Mouse (Mus musculus): ENCODE measurements at regions not wholly inside any gene's neighbourhood (a gene's known extent, or its start where the extent isn't known, plus 50 kb on each side); places are given as distances from the start of the nearest gene placed in this dataset.

GRCm38 (mm10) chr5:39557376-39558001 lies 197.8 kb downstream of the Hs3st1 start:
- ATAC-seq (ENCODE audit: extremely low read depth, insufficient number of reproducible peaks, low FRiP score, low TSS enrichment): no peak
- H3K27ac ChIP-seq (replicated peaks): no peak overlapping the region

DNA sequence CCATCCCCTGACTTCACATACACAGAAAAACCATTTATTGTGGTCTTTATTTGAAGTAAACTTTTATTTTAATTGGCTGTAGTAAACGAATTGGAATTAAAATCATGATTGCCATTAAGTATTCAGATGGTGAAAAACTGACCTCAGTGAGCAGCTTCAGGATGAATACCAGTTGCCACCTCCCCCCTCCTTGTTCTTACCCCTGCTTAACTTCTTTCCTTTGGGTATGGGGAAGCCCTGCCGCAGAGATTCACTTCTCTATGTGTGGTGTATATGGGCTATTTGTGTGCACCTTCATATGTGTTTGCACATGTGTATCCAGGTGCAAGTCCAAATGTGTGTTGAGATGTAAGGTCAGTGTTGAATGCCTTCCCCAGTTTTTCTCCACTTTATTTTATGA lies 218.2 kb downstream of the Hs3st1 start:
- H3K27me3 ChIP-seq (replicated peaks): peaks cover 7% of the 10 kb centered on the region
- H3K27ac ChIP-seq (replicated peaks): no peak overlapping the region
- H3K4me3 ChIP-seq: no peak overlapping the region
- no peaks in the 10 kb centered on the region for H3K9me3 ChIP-seq
- no peaks in the 10 kb centered on the region for H3K36me3 ChIP-seq
- H3K4me1 ChIP-seq: no peaks in the 10 kb centered on the region
- ATAC-seq (ENCODE audit: extremely low read depth, insufficient number of reproducible peaks, low FRiP score, low TSS enrichment): no peak
- H3K9ac ChIP-seq: no peak overlapping the region
- no peak overlapping the region for H3K4me2 ChIP-seq
- 65% methylated on average over 2 of the region's 2 CpGs for WGBS

More at GRCm38 (mm10) chr5:39557376-39558001, 197.8 kb downstream of the Hs3st1 start:
- Histone ChIP-seq H3K4me2 (no peak overlapping the region), H3K36me3 (no peaks in the 10 kb centered on the region), H3K9me3 (no peaks in the 10 kb centered on the region; the same call in 1 of the 2 replicates), H3K4me3 (no peak overlapping the region), H3K9ac (no peak overlapping the region), H3K27me3 (replicated peaks) (no peaks in the 10 kb centered on the region), H3K4me1 (no peaks in the 10 kb centered on the region)
- 65% methylated on average over 4 of the region's 4 CpGs for WGBS

DNA sequence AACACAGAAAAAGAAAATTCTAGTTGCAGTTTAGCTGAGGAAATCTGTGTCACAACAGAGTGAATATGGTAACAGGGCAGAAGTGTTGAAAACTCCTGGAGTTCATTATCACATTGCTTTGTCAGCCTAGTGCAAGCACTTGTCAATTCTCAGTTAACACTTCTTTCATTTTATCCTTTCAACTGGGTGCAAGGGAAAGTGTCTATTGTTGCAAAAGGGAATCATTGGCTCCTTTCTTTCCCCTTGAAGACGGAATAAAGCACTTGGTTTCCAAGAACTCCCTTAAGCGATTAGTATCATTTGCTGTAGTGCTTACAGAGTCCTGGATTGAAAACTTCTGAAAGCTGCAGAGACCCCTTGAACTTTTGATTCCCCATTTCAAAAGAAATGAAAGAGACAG lies 218.9 kb downstream of the Hs3st1 start:
- no peaks in the 10 kb centered on the region for H3K4me1 ChIP-seq
- no peak for ATAC-seq (ENCODE audit: extremely low read depth, insufficient number of reproducible peaks, low FRiP score, low TSS enrichment)
- 18% methylated on average over 2 of the region's 2 CpGs for WGBS
- peaks cover 7% of the 10 kb centered on the region for H3K27me3 ChIP-seq (replicated peaks)
- no peak overlapping the region for H3K27ac ChIP-seq (replicated peaks)
- no peak overlapping the region for H3K4me2 ChIP-seq
- no peak overlapping the region for H3K4me3 ChIP-seq
- no peaks in the 10 kb centered on the region for H3K36me3 ChIP-seq
- H3K9ac ChIP-seq: no peak overlapping the region
- no peaks in the 10 kb centered on the region for H3K9me3 ChIP-seq

GRCm38 (mm10) chr5:39510246-39510645 lies 245.0 kb downstream of the Hs3st1 start:
- no peak overlapping the region for H3K4me3 ChIP-seq
- WGBS: 66% methylated on average over 1 of the region's 1 CpGs
- H3K27ac ChIP-seq (replicated peaks): no peak overlapping the region
- no peaks in the 10 kb centered on the region for H3K9me3 ChIP-seq
- no peak for ATAC-seq (ENCODE audit: extremely low read depth, insufficient number of reproducible peaks, low FRiP score, low TSS enrichment)
- no peaks in the 10 kb centered on the region for H3K36me3 ChIP-seq
- no peak overlapping the region for H3K9ac ChIP-seq
- no peaks in the 10 kb centered on the region for H3K27me3 ChIP-seq (replicated peaks)
- H3K4me1 ChIP-seq: no peaks in the 10 kb centered on the region
- H3K4me2 ChIP-seq: no peak overlapping the region

- Histone ChIP-seq H3K9me3 (no peaks in the 10 kb centered on the region), H3K9ac (no peak overlapping the region), H3K4me3 (no peak overlapping the region), H3K36me3 (no peaks in the 10 kb centered on the region), H3K4me2 (no peak overlapping the region), H3K4me1 (no peaks in the 10 kb centered on the region), H3K27me3 (replicated peaks) (no peaks in the 10 kb centered on the region; the same call in 1 of the 2 replicates), H3K27ac (replicated peaks) (no peak overlapping the region)
- no peak for ATAC-seq (ENCODE audit: extremely low read depth, insufficient number of reproducible peaks, low FRiP score, low TSS enrichment)
- 62% methylated on average over 5 of the region's 5 CpGs for WGBS
Observed at GRCm38 (mm10) chr5:39482756-39483155, 272.5 kb downstream of the Hs3st1 start.

GRCm38 (mm10) chr5:39458116-39458525 lies 297.2 kb downstream of the Hs3st1 start:
- ATAC-seq (ENCODE audit: extremely low read depth, insufficient number of reproducible peaks, low FRiP score, low TSS enrichment): no peak
- WGBS: 76% methylated on average over 2 of the region's 2 CpGs
- no peak overlapping the region for H3K9ac ChIP-seq
- no peaks in the 10 kb centered on the region for H3K9me3 ChIP-seq
- H3K27me3 ChIP-seq (replicated peaks): no peaks in the 10 kb centered on the region
- H3K4me3 ChIP-seq: no peak overlapping the region
- no peaks in the 10 kb centered on the region for H3K36me3 ChIP-seq
- H3K27ac ChIP-seq (replicated peaks): no peak overlapping the region
- H3K4me1 ChIP-seq: no peaks in the 10 kb centered on the region
- H3K4me2 ChIP-seq: no peak overlapping the region

DNA sequence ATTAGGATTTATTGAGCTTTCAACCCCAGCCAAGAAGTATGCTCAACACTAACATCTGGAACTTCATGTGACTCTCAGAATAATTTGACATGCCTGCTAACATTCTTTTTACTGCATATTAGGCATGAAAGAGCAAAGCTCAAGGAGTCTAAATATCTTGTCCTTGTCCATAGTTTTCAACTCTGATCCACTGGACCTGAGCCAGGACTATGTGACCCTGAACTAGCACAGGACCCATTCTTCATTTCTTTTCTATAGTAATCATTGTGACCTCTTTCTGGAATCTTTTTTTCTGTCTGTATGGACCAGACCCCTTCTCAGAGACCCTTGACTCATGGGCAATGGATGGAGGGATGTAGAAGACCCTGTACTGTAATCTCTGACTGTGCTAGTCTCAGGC lies 301.6 kb downstream of the Hs3st1 start:
- H3K4me3 ChIP-seq: no peak overlapping the region
- H3K36me3 ChIP-seq: no peaks in the 10 kb centered on the region
- no peak overlapping the region for H3K9ac ChIP-seq
- no peaks in the 10 kb centered on the region for H3K27me3 ChIP-seq (replicated peaks)
- no peak overlapping the region for H3K4me2 ChIP-seq
- H3K9me3 ChIP-seq: no peaks in the 10 kb centered on the region
- H3K4me1 ChIP-seq: no peaks in the 10 kb centered on the region
- H3K27ac ChIP-seq (replicated peaks): no peak overlapping the region
- ATAC-seq (ENCODE audit: extremely low read depth, insufficient number of reproducible peaks, low FRiP score, low TSS enrichment): no peak

GRCm38 (mm10) chr5:39440817-39441216 lies 314.5 kb downstream of the Hs3st1 start:
- no peak for ATAC-seq (ENCODE audit: extremely low read depth, insufficient number of reproducible peaks, low FRiP score, low TSS enrichment)

DNA sequence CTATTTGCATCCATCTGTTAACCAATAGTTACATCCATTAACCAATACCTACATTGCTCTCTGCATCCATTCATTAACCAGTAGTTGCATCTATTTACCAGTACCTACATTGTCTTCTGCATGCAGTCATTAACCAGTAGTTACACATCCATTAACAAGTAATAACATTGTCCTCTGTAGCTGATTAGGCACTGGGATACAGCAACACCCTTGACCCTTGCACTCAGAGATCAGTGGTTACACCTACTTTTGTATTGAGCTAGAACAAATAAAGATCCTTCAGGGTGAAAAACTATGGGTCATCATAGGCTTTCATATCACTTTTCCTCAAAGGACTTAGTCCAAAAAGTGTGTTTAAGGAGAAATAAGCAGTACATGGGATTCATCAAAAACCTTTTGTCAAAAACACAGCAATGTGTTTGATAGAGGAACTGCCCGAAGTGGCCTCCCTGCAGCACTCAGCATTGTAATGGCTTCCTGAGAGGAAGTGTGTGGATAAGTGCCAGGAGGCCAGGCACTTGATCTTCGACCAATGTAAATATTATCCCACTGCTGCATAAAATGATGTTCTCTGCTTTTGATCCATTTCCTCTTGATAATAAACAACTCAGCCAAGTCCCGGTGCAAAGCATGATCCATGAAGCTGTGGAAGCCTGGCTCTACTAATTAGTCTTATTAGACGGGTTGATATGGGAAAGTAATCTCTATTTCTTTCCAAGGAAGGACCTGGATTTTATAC lies 317.6 kb downstream of the Hs3st1 start:
- H3K4me3 ChIP-seq: no peak overlapping the region
- H3K9me3 ChIP-seq: no peaks in the 10 kb centered on the region
- no peaks in the 10 kb centered on the region for H3K36me3 ChIP-seq
- H3K9ac ChIP-seq: no peak overlapping the region
- ATAC-seq (ENCODE audit: extremely low read depth, insufficient number of reproducible peaks, low FRiP score, low TSS enrichment): no peak
- H3K4me1 ChIP-seq: 0 out of 2 replicates have a peak, but pooled peaks cover 4% of the 10 kb centered on the region
- peaks cover 7% of the 10 kb centered on the region for H3K27me3 ChIP-seq (replicated peaks)
- 50% methylated on average over 4 of the region's 4 CpGs for WGBS
- H3K27ac ChIP-seq (replicated peaks): no peak overlapping the region
- H3K4me2 ChIP-seq: no peak overlapping the region

More at GRCm38 (mm10) chr5:39440817-39441216, 314.5 kb downstream of the Hs3st1 start:
- no peaks in the 10 kb centered on the region for H3K36me3 ChIP-seq
- no peak overlapping the region for H3K27ac ChIP-seq (replicated peaks)
- H3K27me3 ChIP-seq (replicated peaks): peaks cover 19% of the 10 kb centered on the region
- H3K9ac ChIP-seq: no peak overlapping the region
- H3K4me1 ChIP-seq: 0 out of 2 replicates have a peak, but pooled peaks cover 4% of the 10 kb centered on the region
- WGBS: 74% methylated on average over 3 of the region's 3 CpGs
- no peak overlapping the region for H3K4me2 ChIP-seq
- H3K4me3 ChIP-seq: no peak overlapping the region
- no peaks in the 10 kb centered on the region for H3K9me3 ChIP-seq

- no peak for ATAC-seq (ENCODE audit: extremely low read depth, insufficient number of reproducible peaks, low FRiP score, low TSS enrichment)
Observed at GRCm38 (mm10) chr5:39426053-39426452, 329.2 kb downstream of the Hs3st1 start.

GRCm38 (mm10) chr5:39423720-39424119 lies 331.6 kb downstream of the Hs3st1 start:
- H3K36me3 ChIP-seq: no peaks in the 10 kb centered on the region
- H3K4me2 ChIP-seq: no peak overlapping the region
- H3K4me1 ChIP-seq: no peaks in the 10 kb centered on the region
- ATAC-seq (ENCODE audit: extremely low read depth, insufficient number of reproducible peaks, low FRiP score, low TSS enrichment): no peak
- 80% methylated on average over 9 of the region's 9 CpGs for WGBS
- peaks cover 18% of the 10 kb centered on the region for H3K27me3 ChIP-seq (replicated peaks)
- no peak overlapping the region for H3K4me3 ChIP-seq
- H3K27ac ChIP-seq (replicated peaks): no peak overlapping the region
- H3K9me3 ChIP-seq: no peaks in the 10 kb centered on the region
- H3K9ac ChIP-seq: no peak overlapping the region

More at GRCm38 (mm10) chr5:39426053-39426452, 329.2 kb downstream of the Hs3st1 start:
- WGBS: 38% methylated on average over 3 of the region's 3 CpGs
- Histone ChIP-seq H3K27ac (replicated peaks) (no peak overlapping the region), H3K4me3 (no peak overlapping the region), H3K9ac (no peak overlapping the region), H3K4me1 (no peaks in the 10 kb centered on the region), H3K9me3 (no peaks in the 10 kb centered on the region), H3K36me3 (no peaks in the 10 kb centered on the region), H3K27me3 (replicated peaks) (peaks cover 19% of the 10 kb centered on the region), H3K4me2 (no peak overlapping the region)

DNA sequence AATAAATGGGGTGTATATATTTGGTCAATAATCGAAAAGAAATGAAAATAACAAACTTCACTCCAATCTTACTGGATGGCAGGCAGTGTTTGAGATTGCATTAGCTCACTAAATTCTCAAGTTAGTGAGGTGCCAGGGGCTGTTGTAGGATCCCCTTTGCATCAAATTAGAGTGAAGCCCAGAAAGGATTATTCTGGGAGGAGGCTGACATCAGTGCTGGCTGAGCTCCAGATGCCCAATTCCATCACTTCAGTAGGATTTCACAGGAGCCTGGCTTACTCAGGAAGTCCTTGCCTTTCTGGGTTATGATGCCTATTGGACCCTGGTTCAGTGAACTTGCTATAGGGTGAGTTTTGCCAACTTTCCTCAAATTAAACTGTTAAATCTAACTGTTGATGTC lies 336.5 kb downstream of the Hs3st1 start:
- H3K27me3 ChIP-seq (replicated peaks): peaks cover 3% of the 10 kb centered on the region; the same call in 1 of the 2 replicates
- no peak for ATAC-seq (ENCODE audit: extremely low read depth, insufficient number of reproducible peaks, low FRiP score, low TSS enrichment)
- no peaks in the 10 kb centered on the region for H3K36me3 ChIP-seq
- no peak overlapping the region for H3K4me2 ChIP-seq
- H3K9ac ChIP-seq: no peak overlapping the region
- H3K9me3 ChIP-seq: no peaks in the 10 kb centered on the region
- H3K4me1 ChIP-seq: no peaks in the 10 kb centered on the region
- no peak overlapping the region for H3K27ac ChIP-seq (replicated peaks)
- 76% methylated on average over 1 of the region's 1 CpGs for WGBS
- no peak overlapping the region for H3K4me3 ChIP-seq

Measured in heart, embryonic 13.5 days (tissue).